Mouse (Mus musculus): Measurements from ENCODE around the gene Rprd1b. TPM values are rescaled to one million over a fixed set of nuclear protein-coding genes. Genes with fewer than 3 reads are reported as not detected.

Rprd1b gene
- total RNA-seq, 4 experiments from 2014 or later, result 25.3 to 30.1 (median 28.6) TPM

- DNase-seq (ENCODE audit: low spot score), result no peak
Observed at GRCm38 (mm10) chr2:158080622-158081241, 52.4 kb downstream of the Rprd1b start.

GRCm38 (mm10) chr2:158084486-158084885 is 56.2 kb downstream of the Rprd1b start:
- DNase-seq (ENCODE audit: low spot score), result no peak

- DNase-seq (ENCODE audit: low spot score), result no peak
Observed at GRCm38 (mm10) chr2:158090096-158090495, 61.8 kb downstream of the Rprd1b start.

- DNase-seq (ENCODE audit: low spot score), result peak; percentile 34
Observed at GRCm38 (mm10) chr2:158093345-158093744, 65.0 kb downstream of the Rprd1b start.

- no peak for DNase-seq (ENCODE audit: low spot score)
Observed at GRCm38 (mm10) chr2:158094300-158094699, 66.0 kb downstream of the Rprd1b start.

- no peak for DNase-seq (ENCODE audit: low spot score)
Observed at GRCm38 (mm10) chr2:158094846-158095245, 66.5 kb downstream of the Rprd1b start.

- no peak for DNase-seq (ENCODE audit: low spot score)
Observed at GRCm38 (mm10) chr2:158097071-158097470, 68.8 kb downstream of the Rprd1b start.

GRCm38 (mm10) chr2:158098730-158099129 is 70.4 kb downstream of the Rprd1b start:
- DNase-seq (ENCODE audit: low spot score), result no peak

GRCm38 (mm10) chr2:158099537-158099936 is 71.2 kb downstream of the Rprd1b start:
- DNase-seq (ENCODE audit: low spot score), result no peak

GRCm38 (mm10) chr2:158101768-158102167 is 73.5 kb downstream of the Rprd1b start:
- no peak for DNase-seq (ENCODE audit: low spot score)

- no peak for DNase-seq (ENCODE audit: low spot score)
Observed at GRCm38 (mm10) chr2:158104966-158105365, 76.7 kb downstream of the Rprd1b start.

- DNase-seq (ENCODE audit: low spot score), result no peak
Observed at GRCm38 (mm10) chr2:158105605-158106004, 77.3 kb downstream of the Rprd1b start.

- no peak for DNase-seq (ENCODE audit: low spot score)
Observed at GRCm38 (mm10) chr2:158106947-158107587, 78.8 kb downstream of the Rprd1b start.

- no peak for DNase-seq (ENCODE audit: low spot score)
Observed at GRCm38 (mm10) chr2:158109516-158109915, 81.2 kb downstream of the Rprd1b start.

GRCm38 (mm10) chr2:158113591-158114257 is 85.4 kb downstream of the Rprd1b start:
- peak; percentile 75 for DNase-seq (ENCODE audit: low spot score)

GRCm38 (mm10) chr2:158114931-158115330 is 86.6 kb downstream of the Rprd1b start:
- no peak for DNase-seq (ENCODE audit: low spot score)

GRCm38 (mm10) chr2:158115838-158116453 is 87.6 kb downstream of the Rprd1b start:
- no peak for DNase-seq (ENCODE audit: low spot score)

- DNase-seq (ENCODE audit: low spot score), result no peak
Observed at GRCm38 (mm10) chr2:158116653-158117052, 88.4 kb downstream of the Rprd1b start.

- DNase-seq (ENCODE audit: low spot score), result no peak
Observed at GRCm38 (mm10) chr2:158119145-158119544, 90.8 kb downstream of the Rprd1b start.

GRCm38 (mm10) chr2:158120211-158120610 is 91.9 kb downstream of the Rprd1b start:
- no peak for DNase-seq (ENCODE audit: low spot score)

- DNase-seq (ENCODE audit: low spot score), result no peak
Observed at GRCm38 (mm10) chr2:158120868-158121267, 92.6 kb downstream of the Rprd1b start.

GRCm38 (mm10) chr2:158121645-158122326 is 93.5 kb downstream of the Rprd1b start:
- peak; percentile 78 for DNase-seq (ENCODE audit: low spot score)
